Mouse (Mus musculus) central nervous system, embryonic 18 days (tissue): Measurements from ENCODE around the gene Ptges2. TPM values are rescaled to one million over a fixed set of nuclear protein-coding genes. Genes with fewer than 3 reads are reported as not detected.

Source experiments
- polyA plus RNA-seq: library from polyadenylated mRNA; depleted of rRNA; stranded (reverse); fragments of >200 nt; gene quantifications from 2 replicates; pipeline ENCODE4 v1.2.3, GENCODE M21; 2012; rRNA removed

The Ptges2 gene
- 58.8 and 61.3 TPM in 2 replicates for polyA plus RNA-seq

DNA sequence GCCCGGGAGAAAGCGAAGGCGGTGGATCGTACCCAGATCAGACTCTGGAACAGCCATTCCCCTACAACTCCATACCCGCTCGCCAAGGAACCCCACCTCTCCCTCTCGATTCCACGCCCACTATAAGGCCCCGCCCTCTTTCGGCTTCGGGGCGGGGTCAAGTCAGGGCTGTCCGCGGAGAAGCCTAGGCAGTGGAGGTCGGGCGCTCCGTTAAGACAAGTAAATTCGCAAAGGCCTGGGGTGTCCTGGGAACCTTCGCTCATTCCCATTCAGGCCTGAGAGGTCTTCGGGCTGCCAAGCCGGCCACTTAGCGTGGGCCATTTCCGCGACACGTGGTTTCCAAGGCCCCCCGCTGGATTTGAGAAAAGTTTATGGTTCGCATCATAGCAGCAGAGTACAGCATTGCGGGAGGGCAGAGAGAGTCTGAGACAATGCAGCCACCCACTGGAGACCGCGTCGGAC, at the start of gene Ptges2:
Gene Ptges2, plus strand, starts transcription at position 413 of the 462 bp plus-strand sequence.

DNA sequence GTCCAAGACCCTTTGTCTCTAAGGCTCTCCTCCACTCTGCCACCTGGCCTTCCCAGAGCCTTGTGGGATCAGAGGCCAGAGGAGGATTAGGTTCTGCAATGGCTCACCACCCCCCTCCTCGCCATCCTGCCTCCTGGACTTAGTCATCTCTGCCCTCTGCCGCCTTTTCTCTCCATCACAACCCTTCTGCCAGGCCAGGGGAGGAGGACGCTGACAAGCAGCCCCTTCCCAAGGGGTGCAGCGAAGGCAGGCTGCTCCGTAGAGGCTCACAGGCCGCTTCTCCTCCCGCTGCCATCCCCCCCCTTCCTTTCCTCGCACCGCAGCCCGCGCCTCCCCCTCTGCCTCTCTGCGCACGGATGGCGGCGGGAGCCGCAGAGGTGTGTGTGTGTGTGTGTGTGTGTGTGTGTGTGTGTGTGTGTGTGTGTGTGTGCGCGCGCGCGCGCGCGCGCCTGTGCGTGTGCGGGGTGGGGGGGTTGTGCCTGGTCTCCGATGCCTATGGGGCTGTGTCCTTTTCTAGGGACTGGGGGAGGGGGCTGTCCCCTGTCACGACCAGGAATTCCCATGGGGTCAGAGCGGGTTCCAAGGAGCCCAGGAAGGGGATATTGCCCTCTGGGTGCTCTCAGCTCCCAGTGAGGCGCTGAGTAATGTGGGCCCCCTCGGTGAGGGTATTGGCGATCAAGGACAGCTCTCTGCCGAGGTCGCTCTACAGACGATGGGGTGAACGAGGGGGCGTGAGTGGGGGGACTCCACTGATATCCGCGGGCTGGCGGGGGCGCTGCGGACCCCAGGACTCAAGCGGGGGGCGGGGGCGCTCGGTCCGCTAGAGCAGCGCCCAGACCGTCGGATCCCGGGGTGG, 43.3 kb upstream of the Ptges2 start, which contains the start of gene Ciz1:
Gene Ciz1, plus strand, starts transcription at position 177 of the 856 bp plus-strand sequence.

DNA sequence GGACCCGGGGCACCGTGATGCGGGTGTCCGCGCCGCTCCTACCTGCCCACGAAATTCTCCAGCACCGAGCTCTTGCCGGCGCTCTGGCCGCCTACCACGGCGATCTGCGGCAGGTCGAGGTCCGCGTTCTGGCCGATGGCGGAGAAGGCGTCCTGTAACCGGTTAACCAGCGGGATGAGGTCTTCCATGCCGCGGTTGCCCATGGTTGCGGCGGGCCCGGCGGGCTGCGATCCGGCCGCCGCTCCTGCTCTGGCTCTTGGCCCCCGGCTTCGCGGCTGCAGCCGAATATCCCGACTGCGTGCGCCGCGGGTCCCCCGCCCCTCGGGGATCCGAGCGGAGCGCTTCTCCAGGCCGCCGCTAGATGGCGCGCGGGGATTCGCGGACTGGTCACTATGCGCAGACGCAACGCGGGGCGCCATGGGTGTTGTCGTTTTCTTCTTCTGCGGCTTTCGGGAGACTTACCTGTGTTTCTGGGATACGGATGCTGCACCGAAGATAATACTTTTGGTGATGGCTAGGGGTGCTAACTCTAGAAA, 42.6 kb upstream of the Ptges2 start, which contains the start of gene Dnm1:
Gene Dnm1, minus strand, starts transcription at position 332 of the 536 bp plus-strand sequence.

DNA sequence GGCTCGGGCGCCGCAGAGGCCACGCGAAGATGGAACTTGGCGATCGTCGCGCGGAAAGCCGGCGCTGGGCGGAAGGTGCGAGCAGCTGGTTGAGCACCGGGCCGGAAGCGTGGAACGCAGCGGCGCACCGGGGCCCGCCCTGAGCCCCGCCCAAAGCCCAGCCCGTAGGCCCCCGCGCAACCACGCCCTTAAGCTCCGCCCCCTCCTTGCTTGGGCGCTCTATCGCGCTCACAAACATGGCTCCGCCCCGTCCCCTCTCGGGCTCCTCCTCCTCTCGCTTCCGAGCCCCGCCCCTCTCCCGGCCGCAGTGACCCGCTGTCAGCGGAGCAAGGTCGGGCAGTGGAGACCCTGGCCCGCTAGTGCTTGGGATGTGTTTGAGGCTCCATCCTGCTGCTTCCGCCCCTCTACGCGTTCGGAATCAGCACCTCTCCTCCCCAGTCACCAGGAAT, 13.9 kb upstream of the Ptges2 start, which contains the start of gene 1110008P14Rik:
Gene 1110008P14Rik, minus strand, starts transcription at position 164 of the 449 bp plus-strand sequence.

GRCm38 (mm10) chr2:32387706-32388490, 7.8 kb upstream of the Ptges2 start, which contains the start of gene Lcn2:
Lcn2 (minus strand) TSS chr2:32388252.

DNA sequence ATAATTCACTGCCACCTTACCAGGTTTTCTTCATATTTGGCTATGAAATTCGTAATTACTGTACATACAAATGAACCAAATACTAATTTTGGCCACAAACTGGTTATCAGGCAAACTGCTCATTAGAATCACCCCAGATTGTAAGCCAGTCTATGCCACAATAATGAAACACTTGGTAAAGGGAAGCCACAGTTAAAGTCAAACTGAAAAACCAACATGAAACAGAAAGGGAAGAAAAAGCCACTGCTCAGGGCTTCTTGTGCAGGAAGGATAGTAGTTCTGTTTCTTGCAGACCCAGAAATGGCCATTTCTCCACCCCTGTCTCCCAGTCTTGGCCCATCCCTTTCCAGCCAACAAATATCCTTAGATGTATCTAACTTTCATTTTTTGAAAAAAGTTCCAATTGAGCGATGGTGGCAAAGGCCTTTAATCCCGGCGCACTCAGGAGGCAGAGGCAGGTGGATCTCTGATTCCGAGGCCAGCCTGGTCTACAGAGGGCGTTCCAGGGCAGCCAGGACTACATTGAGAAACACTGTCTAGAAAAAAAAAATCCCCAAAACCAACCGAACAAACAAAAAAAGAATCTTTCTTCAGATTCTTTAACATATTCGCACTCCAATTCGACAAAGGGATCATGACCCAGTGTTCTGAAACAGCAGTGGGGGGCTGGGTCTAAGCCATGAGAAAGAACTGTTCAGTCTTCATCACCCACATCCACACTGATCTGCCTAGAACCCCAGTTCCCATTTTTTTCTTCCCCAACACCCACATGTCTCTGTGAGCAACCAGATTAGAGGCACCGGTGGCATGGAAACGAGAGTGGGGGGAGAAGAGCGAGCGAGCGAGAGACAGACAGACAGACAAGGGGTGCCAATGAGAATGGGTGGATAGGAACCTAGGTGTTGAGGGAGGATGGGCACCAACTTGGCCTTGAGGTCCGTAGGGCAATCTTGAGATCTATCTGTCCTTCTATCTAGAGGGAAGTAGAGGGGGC, 54.4 kb downstream of the Ptges2 start, which contains the start of gene Naif1:
Gene Naif1, plus strand, starts transcription at position 697 of the 994 bp plus-strand sequence.

DNA sequence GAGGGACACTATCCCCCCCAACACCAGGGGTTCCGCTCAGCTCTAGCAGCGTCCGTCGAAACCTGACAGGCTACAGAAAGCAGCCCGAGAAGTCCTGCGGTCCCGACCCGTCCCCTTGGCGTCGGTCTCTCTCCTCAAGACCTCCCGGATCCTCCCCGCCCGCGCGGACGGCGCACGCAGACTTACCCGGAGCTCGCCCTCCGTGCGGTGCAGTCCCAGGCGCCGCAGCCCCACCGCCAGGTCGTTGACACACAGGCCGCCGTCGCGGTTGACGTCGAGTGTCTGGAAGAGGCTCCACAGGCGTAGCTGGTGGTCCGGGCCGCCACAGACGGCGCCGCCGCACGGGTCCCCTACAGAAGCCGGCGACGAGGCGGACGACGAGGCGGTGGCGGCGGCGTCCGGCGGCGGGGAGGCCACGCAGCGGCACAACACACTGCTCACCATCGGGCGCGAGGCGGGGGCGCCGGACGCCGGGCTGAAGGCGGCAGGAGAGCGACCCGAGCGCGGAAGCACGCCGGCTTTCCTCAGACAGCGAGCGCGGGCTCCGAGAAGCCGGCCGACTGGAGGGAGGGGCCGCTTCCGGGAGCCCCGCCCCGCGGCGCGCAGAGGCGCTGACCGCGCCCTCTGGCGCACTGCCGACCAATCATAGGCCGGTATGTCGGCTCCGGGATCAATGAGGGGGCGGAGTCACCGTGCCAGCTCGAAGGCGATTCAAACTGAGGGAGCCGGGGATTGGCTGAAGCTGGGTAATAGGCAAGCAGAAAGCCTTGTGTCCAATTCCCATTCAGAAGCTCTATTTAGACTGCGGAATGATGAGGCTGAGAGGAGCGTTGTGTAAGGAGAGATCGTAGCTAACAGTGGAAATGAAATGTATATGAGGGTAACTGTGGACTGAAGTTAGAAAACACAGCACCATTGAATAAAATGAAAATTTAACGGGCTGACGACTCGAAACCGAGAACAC, 55.5 kb downstream of the Ptges2 start, which contains the start of gene Slc25a25:
Gene Slc25a25, minus strand, starts transcription at position 565 of the 964 bp plus-strand sequence.

Other genes starting within 250 kb of the Ptges2 start
- 89.9 and 106 TPM in 2 replicates for gene Prrc2b, start 244.8 kb upstream of the Ptges2 start, polyA plus RNA-seq
- gene Pomt1, start 159.3 kb upstream of the Ptges2 start, polyA plus RNA-seq: 41.6 and 44.2 TPM in 2 replicates
- gene Uck1, start 135.7 kb upstream of the Ptges2 start, polyA plus RNA-seq: 87.1 and 89.2 TPM in 2 replicates
- 50.6 and 56.9 TPM in 2 replicates for gene Golga2, start 108.5 kb upstream of the Ptges2 start, polyA plus RNA-seq
- 314 and 343 TPM in 2 replicates for gene Swi5, start 107.8 kb upstream of the Ptges2 start, polyA plus RNA-seq
- gene Ciz1, start 43.6 kb upstream of the Ptges2 start, polyA plus RNA-seq: 165 and 172 TPM in 2 replicates
- 257 and 347 TPM in 2 replicates for gene Dnm1, start 42.6 kb upstream of the Ptges2 start, polyA plus RNA-seq
- gene 1110008P14Rik, start 14.0 kb upstream of the Ptges2 start, polyA plus RNA-seq: 126 and 145 TPM in 2 replicates
- 1.1 and 8.6 TPM in 2 replicates for gene Lcn2, start 7.6 kb upstream of the Ptges2 start, polyA plus RNA-seq
- gene Naif1, start 54.6 kb downstream of the Ptges2 start, polyA plus RNA-seq: 4.0 and 4.4 TPM in 2 replicates
- gene Slc25a25, start 55.5 kb downstream of the Ptges2 start, polyA plus RNA-seq: 41.8 and 42.3 TPM in 2 replicates
- gene Fam102a, start 139.4 kb downstream of the Ptges2 start, polyA plus RNA-seq: 7.5 and 8.2 TPM in 2 replicates
- 172 and 187 TPM in 2 replicates for gene Dpm2, start 175.0 kb downstream of the Ptges2 start, polyA plus RNA-seq
- gene Pip5kl1, start 178.9 kb downstream of the Ptges2 start, polyA plus RNA-seq: 24.2 and 24.6 TPM in 2 replicates
- gene 9430097D07Rik, start 179.8 kb downstream of the Ptges2 start, polyA plus RNA-seq: 0.31 and 0.35 TPM in 2 replicates
- gene St6galnac4, start 191.2 kb downstream of the Ptges2 start, polyA plus RNA-seq: 29.4 and 30.7 TPM in 2 replicates
- 30.7 and 32.0 TPM in 2 replicates for gene St6galnac6, start 203.8 kb downstream of the Ptges2 start, polyA plus RNA-seq
- gene Ak1, start 225.9 kb downstream of the Ptges2 start, polyA plus RNA-seq: 53.9 and 56.7 TPM in 2 replicates